Mouse (Mus musculus) C2C12 (cell line): Measurements from ENCODE around the gene Rai14. TPM values are rescaled to one million over a fixed set of nuclear protein-coding genes. Genes with fewer than 3 reads are reported as not detected.

Source experiments
- H3K27me3 ChIP-seq: one replicate; pipeline ENCODE4 v1.6.1; 2011; ENCODE audit not compliant: control insufficient read depth, insufficient read depth, insufficient read length
- H3K36me3 ChIP-seq: one replicate; pipeline ENCODE4 v1.6.1; 2011; ENCODE audit not compliant: control insufficient read depth, insufficient read depth
- H3K4me3 ChIP-seq: one replicate; pipeline ENCODE4 v1.5.1; 2011; ENCODE audit warnings: mild to moderate bottlenecking, control low read depth; ENCODE audit not compliant: poor library complexity, insufficient read depth, severe bottlenecking
- H3K79me2 ChIP-seq: one replicate; pipeline ENCODE4 v1.6.1; 2011; ENCODE audit not compliant: control insufficient read depth, insufficient read depth
- H3K79me3 ChIP-seq: one replicate; pipeline ENCODE4 v1.6.1; 2011; ENCODE audit warnings: low read depth, control low read depth
- H3ac ChIP-seq: one replicate; pipeline ENCODE3; 2011; ENCODE audit warnings: low read depth; ENCODE audit not compliant: control insufficient read depth, insufficient read length
- CEBPB ChIP-seq: IDR thresholded peaks from one replicate; pipeline ENCODE4 v1.6.1; 2011; ENCODE audit warnings: low read depth, mild to moderate bottlenecking, control low read depth, moderate library complexity
- CTCF ChIP-seq: IDR thresholded peaks from one replicate; pipeline ENCODE4 v1.5.1; 2011; ENCODE audit not compliant: control insufficient read depth, insufficient read depth, insufficient read length
- FOSL1 ChIP-seq: IDR thresholded peaks from one replicate; pipeline ENCODE4 v1.8.0; 2011; ENCODE audit warnings: mild to moderate bottlenecking, low read length; ENCODE audit not compliant: poor library complexity, insufficient read depth, severe bottlenecking
- MAX ChIP-seq: IDR thresholded peaks from one replicate; pipeline ENCODE4 v1.6.1; 2011; ENCODE audit warnings: mild to moderate bottlenecking, control low read depth
- MYOD1 ChIP-seq: IDR thresholded peaks from one replicate; pipeline ENCODE4 v1.6.1; 2011; ENCODE audit warnings: low read depth; ENCODE audit not compliant: control insufficient read depth, insufficient read length
- MYOG ChIP-seq: IDR thresholded peaks from one replicate; pipeline ENCODE4 v1.6.1; 2011; ENCODE audit not compliant: control insufficient read depth, insufficient read length; ENCODE audit errors: extremely low read depth
- USF1 ChIP-seq: IDR thresholded peaks from one replicate; pipeline ENCODE4 v1.6.1; 2011; ENCODE audit warnings: low read depth, mild to moderate bottlenecking, control low read depth, moderate library complexity
- polyA plus RNA-seq: library from polyadenylated mRNA; unstranded; fragments of >200 nt; fragmentation: generic; extraction: Trizol; gene quantifications from one replicate; pipeline ENCODE4 v1.2.1, GENCODE M21; 2012; ENCODE audit warnings: missing spikeins

Rai14 gene
- polyA plus RNA-seq, 1 experiment, result 55.1 TPM

- H3K36me3 ChIP-seq, result peaks cover 39% of the 10 kb centered on the region
- TF ChIP-seq MYOG, result no peak
- no peak for TF ChIP-seq FOSL1
- no peak for TF ChIP-seq CEBPB
- no peak for TF ChIP-seq MYOD1
- no peak for TF ChIP-seq USF1
- TF ChIP-seq CTCF, result no peak
- TF ChIP-seq MAX, result no peak
- H3K79me2 ChIP-seq, result peaks cover 99% of the 10 kb centered on the region
- peaks cover 70% of the 10 kb centered on the region for H3K79me3 ChIP-seq
- H3K27me3 ChIP-seq, result no peaks in the 10 kb centered on the region
- no peak overlapping the region for H3ac ChIP-seq
- no peak overlapping the region for H3K4me3 ChIP-seq
These were observed 65.9 kb downstream of the Rai14 start for GRCm38 (mm10) chr15:10648372-10649109.

GRCm38 (mm10) chr15:10646297-10646696, 68.1 kb downstream of the Rai14 start:
- peaks cover 69% of the 10 kb centered on the region for H3K79me3 ChIP-seq
- peaks cover 99% of the 10 kb centered on the region for H3K79me2 ChIP-seq
- no peak overlapping the region for H3K4me3 ChIP-seq
- no peak for TF ChIP-seq CEBPB
- TF ChIP-seq MYOD1, result peak; percentile 55
- H3ac ChIP-seq, result no peak overlapping the region
- H3K36me3 ChIP-seq, result peaks cover 39% of the 10 kb centered on the region
- no peaks in the 10 kb centered on the region for H3K27me3 ChIP-seq

GRCm38 (mm10) chr15:10645101-10645500, 69.3 kb downstream of the Rai14 start:
- H3K27me3 ChIP-seq, result no peaks in the 10 kb centered on the region
- TF ChIP-seq MYOG, result no peak
- no peak for TF ChIP-seq CTCF
- TF ChIP-seq FOSL1, result no peak
- TF ChIP-seq CEBPB, result no peak
- TF ChIP-seq USF1, result no peak
- no peak for TF ChIP-seq MAX
- TF ChIP-seq MYOD1, result no peak
- H3K79me3 ChIP-seq, result peaks cover 75% of the 10 kb centered on the region
- H3K4me3 ChIP-seq, result no peak overlapping the region
- peaks cover 40% of the 10 kb centered on the region for H3K36me3 ChIP-seq
- peaks cover 99% of the 10 kb centered on the region for H3K79me2 ChIP-seq
- no peak overlapping the region for H3ac ChIP-seq

GRCm38 (mm10) chr15:10643819-10644218, 70.6 kb downstream of the Rai14 start:
- Histone ChIP-seq H3K79me2 (peaks cover 99% of the 10 kb centered on the region), H3K4me3 (no peak overlapping the region), H3K36me3 (peaks cover 42% of the 10 kb centered on the region), H3ac (no peak overlapping the region), H3K27me3 (no peaks in the 10 kb centered on the region), H3K79me3 (peaks cover 83% of the 10 kb centered on the region)
- TF ChIP-seq MYOD1, result no peak
- TF ChIP-seq USF1, result no peak
- TF ChIP-seq MAX, result no peak
- TF ChIP-seq CTCF, result no peak
- TF ChIP-seq MYOG, result no peak
- TF ChIP-seq FOSL1, result no peak
- TF ChIP-seq CEBPB, result no peak

- Histone ChIP-seq H3ac (no peak overlapping the region), H3K27me3 (no peaks in the 10 kb centered on the region), H3K36me3 (peaks cover 42% of the 10 kb centered on the region), H3K79me2 (peaks cover 99% of the 10 kb centered on the region), H3K4me3 (no peak overlapping the region), H3K79me3 (peaks cover 81% of the 10 kb centered on the region)
- TF ChIP-seq MYOG, result no peak
- TF ChIP-seq MAX, result no peak
- TF ChIP-seq CEBPB, result no peak
- no peak for TF ChIP-seq USF1
These were observed 71.2 kb downstream of the Rai14 start for GRCm38 (mm10) chr15:10643224-10643623.

- no peak overlapping the region for H3ac ChIP-seq
- no peak overlapping the region for H3K4me3 ChIP-seq
- H3K79me2 ChIP-seq, result peaks cover 99% of the 10 kb centered on the region
- H3K27me3 ChIP-seq, result no peaks in the 10 kb centered on the region
- peaks cover 35% of the 10 kb centered on the region for H3K36me3 ChIP-seq
- TF ChIP-seq USF1, result no peak
- TF ChIP-seq FOSL1, result no peak
- no peak for TF ChIP-seq MYOG
- TF ChIP-seq MAX, result no peak
- no peak for TF ChIP-seq MYOD1
- TF ChIP-seq CTCF, result no peak
- TF ChIP-seq CEBPB, result no peak
- peaks cover 80% of the 10 kb centered on the region for H3K79me3 ChIP-seq
These were observed 72.0 kb downstream of the Rai14 start for GRCm38 (mm10) chr15:10642419-10642818.
